Mouse (Mus musculus): ENCODE measurements at regions not wholly inside any gene's neighbourhood (a gene's known extent, or its start where the extent isn't known, plus 50 kb on each side); places are given as distances from the start of the nearest gene placed in this dataset.
A peak's percentile ranks its signal among the peaks of the same experiment; 100 is the strongest.

DNA sequence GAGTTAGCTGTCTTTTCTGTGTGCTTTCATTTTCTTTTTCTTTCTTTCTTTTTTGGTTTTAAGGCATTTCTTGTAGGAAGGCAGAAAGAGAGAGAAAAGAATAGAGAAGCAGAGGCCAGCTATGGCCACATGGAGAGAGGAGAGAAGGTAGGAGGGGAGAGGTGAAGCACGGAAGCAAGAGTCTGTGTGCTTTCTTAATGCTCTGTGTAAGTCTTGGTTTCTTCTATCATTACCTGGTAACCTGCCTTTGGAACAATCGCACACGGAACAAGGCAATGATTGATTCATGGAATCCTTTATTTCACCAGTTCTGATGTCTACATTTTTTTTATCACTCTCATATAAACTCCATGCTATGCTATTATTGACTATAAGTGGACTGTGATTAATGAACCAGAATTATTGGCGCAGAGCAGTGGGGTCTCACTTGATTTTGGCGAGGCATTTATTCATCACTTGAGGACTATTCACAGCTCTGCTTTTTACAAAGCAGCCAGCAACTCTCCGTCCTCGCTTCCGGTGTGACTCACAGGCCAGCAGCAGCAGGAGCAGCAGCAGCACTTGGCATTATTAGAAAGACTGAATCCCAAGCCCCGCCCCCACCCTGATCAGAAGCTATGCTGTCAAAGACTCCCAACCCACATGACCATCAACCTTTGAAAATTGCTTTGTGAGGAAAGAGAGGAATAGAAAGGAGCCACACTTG lies 97.6 kb downstream of the Plk2 start:
- no peak for ATAC-seq (ENCODE audit: insufficient number of reproducible peaks, low FRiP score)
- no peaks in the 10 kb centered on the region for H3K9me3 ChIP-seq (replicated peaks)
- no peak overlapping the region for H3K4me3 ChIP-seq
- no peak overlapping the region for H3K27ac ChIP-seq (ENCODE audit: poor library complexity, severe bottlenecking)
- no peaks in the 10 kb centered on the region for H3K27me3 ChIP-seq (replicated peaks)
- 52% methylated on average over 9 of the region's 9 CpGs for WGBS
- H3K4me2 ChIP-seq, result no peak overlapping the region
- H3K9ac ChIP-seq, result no peak overlapping the region
- H3K4me1 ChIP-seq (replicated peaks), result peaks cover 15% of the 10 kb centered on the region
- H3K36me3 ChIP-seq, result no peaks in the 10 kb centered on the region

DNA sequence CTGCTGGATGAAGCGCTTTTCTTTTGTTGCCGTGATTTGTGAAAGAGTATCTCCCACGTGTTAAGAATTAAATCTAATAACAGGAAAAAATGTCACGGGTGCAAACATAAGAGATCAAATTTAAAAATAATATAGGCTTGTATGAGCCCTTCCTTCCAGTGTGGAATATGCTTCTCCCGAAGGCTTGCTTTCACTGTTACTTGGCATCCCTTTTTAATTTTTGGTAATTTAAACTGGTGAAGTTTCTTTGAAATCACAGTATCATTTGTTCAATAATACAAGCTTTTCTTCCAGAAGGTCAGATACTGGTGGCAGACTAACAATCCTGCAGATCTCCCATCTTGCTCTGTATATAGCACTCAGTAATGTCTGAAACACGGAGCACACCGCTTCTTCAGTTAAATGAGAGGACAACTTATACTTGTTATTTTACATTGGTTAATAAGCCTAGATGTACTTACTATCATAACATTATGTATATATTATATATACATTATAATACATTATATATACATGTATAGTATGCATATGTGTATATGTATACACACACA lies 98.2 kb downstream of the Plk2 start:
- Histone ChIP-seq H3K27ac (ENCODE audit: poor library complexity, severe bottlenecking) (no peak overlapping the region), H3K27me3 (replicated peaks) (no peaks in the 10 kb centered on the region), H3K36me3 (no peaks in the 10 kb centered on the region), H3K4me3 (no peak overlapping the region), H3K4me1 (replicated peaks) (peaks cover 15% of the 10 kb centered on the region), H3K9me3 (replicated peaks) (no peaks in the 10 kb centered on the region), H3K9ac (no peak overlapping the region), H3K4me2 (no peak overlapping the region)
- ATAC-seq (ENCODE audit: insufficient number of reproducible peaks, low FRiP score), result no peak
- 86% methylated on average over 7 of the region's 7 CpGs for WGBS

DNA sequence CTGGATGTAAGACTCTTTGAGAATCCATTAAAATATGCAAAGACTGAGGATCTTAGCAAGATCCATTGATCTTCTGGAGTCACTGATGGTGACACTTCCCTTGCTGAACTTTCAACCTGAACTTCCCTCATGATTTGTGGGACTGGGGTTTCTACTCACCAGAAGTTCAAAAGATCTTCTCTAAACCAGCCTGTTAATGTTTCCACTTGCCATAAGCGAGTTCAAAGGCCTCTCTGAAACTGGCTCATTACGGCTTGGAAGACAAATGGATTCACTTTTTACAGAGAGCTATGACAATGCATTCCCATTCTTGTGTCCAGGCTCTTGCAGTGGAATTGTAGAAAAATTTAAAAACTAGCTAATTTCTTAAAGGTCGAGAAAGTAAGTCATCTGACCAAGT lies 102.6 kb downstream of the Plk2 start:
- Histone ChIP-seq H3K4me1 (replicated peaks) (peaks cover 7% of the 10 kb centered on the region), H3K27ac (ENCODE audit: poor library complexity, severe bottlenecking) (no peak overlapping the region), H3K9me3 (replicated peaks) (no peaks in the 10 kb centered on the region), H3K36me3 (no peaks in the 10 kb centered on the region), H3K4me2 (no peak overlapping the region), H3K9ac (no peak overlapping the region), H3K4me3 (no peak overlapping the region), H3K27me3 (replicated peaks) (no peaks in the 10 kb centered on the region)
- WGBS, result 82% methylated on average over 3 of the region's 3 CpGs
- no peak for ATAC-seq (ENCODE audit: insufficient number of reproducible peaks, low FRiP score)

DNA sequence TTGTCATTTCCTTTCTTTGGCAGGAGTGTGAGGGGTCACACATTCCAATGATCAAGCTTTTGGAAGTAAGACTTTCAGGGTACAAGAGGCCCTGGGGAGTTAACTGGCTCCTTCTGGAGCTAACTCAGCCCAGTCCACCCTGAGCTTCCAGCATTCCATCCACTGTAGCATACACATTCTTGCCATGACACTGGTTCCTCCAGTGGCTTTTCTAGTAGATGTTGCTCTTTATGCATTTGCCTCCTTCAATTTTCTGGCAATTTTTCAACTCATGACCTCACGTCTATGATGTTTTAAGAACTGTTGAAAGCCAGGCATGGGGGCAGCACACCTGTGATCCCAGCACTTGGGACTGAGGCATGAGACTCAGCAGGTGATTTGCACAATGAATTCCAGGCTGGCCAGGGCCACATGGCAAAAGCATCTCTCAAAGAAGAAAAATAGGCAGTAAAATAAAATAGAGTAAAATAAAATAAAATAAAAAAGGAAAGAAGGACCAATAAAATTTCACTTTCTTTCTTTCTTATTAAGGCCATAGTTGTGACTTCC lies 113.0 kb downstream of the Plk2 start:
- Histone ChIP-seq H3K4me1 (replicated peaks) (0 out of 2 replicates have a peak, but pooled peaks cover 4% of the 10 kb centered on the region), H3K27ac (ENCODE audit: poor library complexity, severe bottlenecking) (no peak overlapping the region), H3K4me2 (no peak overlapping the region), H3K27me3 (replicated peaks) (no peaks in the 10 kb centered on the region), H3K9ac (no peak overlapping the region), H3K4me3 (no peak overlapping the region), H3K36me3 (no peaks in the 10 kb centered on the region), H3K9me3 (replicated peaks) (0 out of 2 replicates have a peak, but pooled peaks cover 4% of the 10 kb centered on the region)
- WGBS, result 67% methylated on average over 1 of the region's 1 CpGs
- no peak for ATAC-seq (ENCODE audit: insufficient number of reproducible peaks, low FRiP score)

DNA sequence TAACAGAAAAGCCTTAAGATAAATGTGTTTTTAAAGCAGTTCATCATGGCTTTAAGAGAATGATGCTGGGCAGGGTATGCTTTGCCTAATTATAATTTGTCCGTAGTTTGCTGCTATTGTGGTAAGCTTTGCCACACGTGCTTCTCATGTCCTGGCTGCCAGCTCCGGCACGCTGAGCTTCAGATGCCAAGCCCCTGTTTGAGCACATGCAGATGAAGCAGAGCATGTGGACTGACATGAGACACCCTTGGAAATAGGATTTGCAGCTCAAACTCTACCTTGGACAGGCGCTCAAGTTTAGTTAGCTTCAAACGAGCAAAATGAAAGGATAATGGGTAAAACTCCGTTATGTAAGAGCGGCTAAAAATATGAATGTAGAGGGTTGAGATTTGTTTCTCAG lies 123.1 kb downstream of the Plk2 start:
- WGBS, result 82% methylated on average over 8 of the region's 8 CpGs

DNA sequence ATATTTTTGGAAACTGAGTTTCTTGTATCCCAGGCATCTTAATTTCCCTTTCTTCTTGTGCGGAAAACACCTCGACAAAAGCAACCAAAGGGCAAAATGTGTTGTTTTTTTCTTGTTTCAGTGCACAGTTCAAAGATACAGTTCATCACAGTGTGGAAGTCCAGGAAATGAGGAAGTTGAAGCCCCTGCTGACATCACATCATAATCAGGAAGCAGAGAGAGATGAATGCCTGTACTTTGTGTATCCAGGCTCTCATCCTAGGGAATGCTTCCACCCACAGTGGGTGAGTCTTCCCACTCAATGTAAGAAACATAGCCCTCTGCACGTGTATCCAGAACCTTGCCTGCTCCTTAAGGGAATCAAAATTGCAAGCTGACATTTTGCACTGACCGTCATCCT lies 128.1 kb downstream of the Plk2 start:
- no peak for ATAC-seq (ENCODE audit: insufficient number of reproducible peaks, low FRiP score)
- Histone ChIP-seq H3K27ac (ENCODE audit: poor library complexity, severe bottlenecking) (no peak overlapping the region), H3K4me3 (no peak overlapping the region), H3K4me1 (replicated peaks) (peaks cover 2% of the 10 kb centered on the region; the same call in 1 of the 2 replicates), H3K4me2 (no peak overlapping the region), H3K9me3 (replicated peaks) (no peaks in the 10 kb centered on the region), H3K27me3 (replicated peaks) (no peaks in the 10 kb centered on the region), H3K36me3 (no peaks in the 10 kb centered on the region), H3K9ac (no peak overlapping the region)
- WGBS, result 79% methylated on average over 4 of the region's 4 CpGs

More for the DNA sequence above, 123.1 kb downstream of the Plk2 start:
- Histone ChIP-seq H3K4me1 (replicated peaks) (peaks cover 2% of the 10 kb centered on the region; the same call in 1 of the 2 replicates), H3K9me3 (replicated peaks) (no peaks in the 10 kb centered on the region), H3K4me2 (no peak overlapping the region), H3K36me3 (no peaks in the 10 kb centered on the region), H3K27me3 (replicated peaks) (no peaks in the 10 kb centered on the region), H3K9ac (no peak overlapping the region), H3K4me3 (no peak overlapping the region), H3K27ac (ENCODE audit: poor library complexity, severe bottlenecking) (no peak overlapping the region)
- ATAC-seq (ENCODE audit: insufficient number of reproducible peaks, low FRiP score), result no peak

DNA sequence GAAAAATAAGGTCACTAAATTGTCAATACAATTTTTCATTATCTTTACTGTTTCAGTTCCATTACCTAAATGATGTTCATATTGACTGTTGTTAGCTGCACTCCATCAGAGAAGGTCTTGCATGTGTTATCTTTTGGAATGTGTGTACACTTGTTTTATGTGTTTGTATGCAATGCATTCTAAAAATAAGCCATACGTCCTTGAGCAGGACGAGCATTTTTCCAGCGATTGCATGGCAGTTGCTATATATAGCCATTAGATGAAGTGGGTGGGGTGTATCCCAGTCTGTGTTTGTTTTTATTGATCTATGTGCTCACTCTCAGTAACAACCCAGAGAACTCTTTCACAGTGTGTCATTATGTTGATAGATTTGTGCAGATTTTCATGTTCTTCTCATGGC lies 132.8 kb downstream of the Plk2 start:
- H3K27me3 ChIP-seq (replicated peaks), result no peaks in the 10 kb centered on the region
- WGBS, result 40% methylated on average over 3 of the region's 3 CpGs
- H3K9me3 ChIP-seq (replicated peaks), result no peaks in the 10 kb centered on the region
- H3K4me3 ChIP-seq, result no peak overlapping the region
- H3K36me3 ChIP-seq, result no peaks in the 10 kb centered on the region
- no peak overlapping the region for H3K27ac ChIP-seq (ENCODE audit: poor library complexity, severe bottlenecking)
- H3K9ac ChIP-seq, result no peak overlapping the region
- no peak overlapping the region for H3K4me2 ChIP-seq
- ATAC-seq (ENCODE audit: insufficient number of reproducible peaks, low FRiP score), result no peak
- peaks cover 4% of the 10 kb centered on the region for H3K4me1 ChIP-seq (replicated peaks)

DNA sequence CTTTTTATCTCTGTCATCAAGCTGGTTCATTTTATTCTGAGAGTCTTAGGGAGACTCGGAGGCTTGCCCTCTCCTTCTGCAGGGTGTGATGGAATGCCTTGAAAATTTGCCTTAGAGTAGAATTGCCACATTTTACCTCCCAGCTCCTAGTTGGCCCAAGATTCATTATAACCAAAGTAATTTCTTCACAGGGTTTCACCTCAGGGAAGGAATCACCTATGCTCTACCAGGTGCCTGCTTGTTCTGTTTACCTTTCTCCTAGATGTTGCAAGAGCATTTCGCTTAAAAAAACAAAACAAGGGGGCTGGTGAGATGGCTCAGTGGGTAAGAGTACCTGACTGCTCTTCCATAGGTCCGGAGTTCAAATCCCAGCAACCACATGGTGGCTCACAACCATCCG lies 134.8 kb downstream of the Plk2 start:
- ATAC-seq (ENCODE audit: insufficient number of reproducible peaks, low FRiP score), result no peak
- H3K9ac ChIP-seq, result no peak overlapping the region
- WGBS, result 82% methylated on average over 4 of the region's 4 CpGs
- no peaks in the 10 kb centered on the region for H3K36me3 ChIP-seq
- H3K27ac ChIP-seq (ENCODE audit: poor library complexity, severe bottlenecking), result no peak overlapping the region
- H3K4me2 ChIP-seq, result no peak overlapping the region
- no peak overlapping the region for H3K4me3 ChIP-seq
- H3K27me3 ChIP-seq (replicated peaks), result no peaks in the 10 kb centered on the region
- no peaks in the 10 kb centered on the region for H3K9me3 ChIP-seq (replicated peaks)
- H3K4me1 ChIP-seq (replicated peaks), result peaks cover 11% of the 10 kb centered on the region

DNA sequence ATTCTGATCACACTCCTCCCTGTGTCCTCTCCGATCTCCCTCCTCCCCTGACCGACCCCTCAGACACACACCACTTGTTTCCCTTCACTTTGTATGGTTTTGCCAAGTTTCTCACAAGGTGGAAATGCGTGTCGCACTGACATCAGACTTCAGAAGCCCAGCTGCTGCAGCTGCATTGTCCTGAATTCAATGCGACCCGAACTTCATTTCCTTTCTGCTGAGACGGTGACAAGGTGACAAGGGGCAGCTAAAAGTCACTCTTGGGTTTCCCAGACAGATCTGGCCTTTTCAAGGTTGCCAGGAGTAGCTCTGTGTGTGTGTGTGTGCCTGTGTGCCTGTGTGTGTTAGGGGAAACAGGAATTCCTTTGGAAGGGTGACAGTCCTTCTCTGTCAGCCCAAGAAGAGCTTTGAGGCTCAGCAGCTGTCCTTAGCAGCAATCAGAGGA lies 139.5 kb downstream of the Plk2 start:
- Histone ChIP-seq H3K36me3 (no peaks in the 10 kb centered on the region), H3K27me3 (replicated peaks) (no peaks in the 10 kb centered on the region), H3K9me3 (replicated peaks) (no peaks in the 10 kb centered on the region), H3K4me1 (replicated peaks) (peaks cover 37% of the 10 kb centered on the region), H3K4me2 (no peak overlapping the region), H3K27ac (ENCODE audit: poor library complexity, severe bottlenecking) (peak overlapping the region; percentile 58), H3K4me3 (no peak overlapping the region), H3K9ac (no peak overlapping the region)
- WGBS, result 25% methylated on average over 7 of the region's 7 CpGs
- peak; percentile 66 for ATAC-seq (ENCODE audit: insufficient number of reproducible peaks, low FRiP score)

DNA sequence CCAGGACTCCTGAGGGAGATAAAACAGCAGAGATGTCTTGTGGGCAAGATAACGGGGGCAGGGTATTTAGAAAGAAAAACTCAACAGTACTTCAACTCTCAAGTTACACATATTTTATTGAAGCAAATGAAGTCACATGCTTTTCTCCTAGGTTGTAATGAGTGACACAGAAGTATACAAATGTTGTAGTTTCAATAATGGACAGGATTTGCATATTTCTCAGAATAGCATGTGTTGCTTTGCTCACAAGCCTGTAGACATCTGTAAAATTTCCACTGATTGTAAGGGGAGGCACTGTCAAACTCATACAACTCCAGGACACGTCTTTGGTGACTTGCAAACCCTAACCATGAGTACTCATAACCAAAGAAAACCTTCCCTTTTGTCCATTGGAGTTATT lies 140.9 kb downstream of the Plk2 start:
- peaks cover 37% of the 10 kb centered on the region for H3K4me1 ChIP-seq (replicated peaks)
- no peak overlapping the region for H3K4me2 ChIP-seq
- no peaks in the 10 kb centered on the region for H3K36me3 ChIP-seq
- H3K4me3 ChIP-seq, result no peak overlapping the region
- 46% methylated on average over 2 of the region's 2 CpGs for WGBS
- ATAC-seq (ENCODE audit: insufficient number of reproducible peaks, low FRiP score), result no peak
- H3K9me3 ChIP-seq (replicated peaks), result no peaks in the 10 kb centered on the region
- no peak overlapping the region for H3K9ac ChIP-seq
- H3K27me3 ChIP-seq (replicated peaks), result no peaks in the 10 kb centered on the region
- no peak overlapping the region for H3K27ac ChIP-seq (ENCODE audit: poor library complexity, severe bottlenecking)

DNA sequence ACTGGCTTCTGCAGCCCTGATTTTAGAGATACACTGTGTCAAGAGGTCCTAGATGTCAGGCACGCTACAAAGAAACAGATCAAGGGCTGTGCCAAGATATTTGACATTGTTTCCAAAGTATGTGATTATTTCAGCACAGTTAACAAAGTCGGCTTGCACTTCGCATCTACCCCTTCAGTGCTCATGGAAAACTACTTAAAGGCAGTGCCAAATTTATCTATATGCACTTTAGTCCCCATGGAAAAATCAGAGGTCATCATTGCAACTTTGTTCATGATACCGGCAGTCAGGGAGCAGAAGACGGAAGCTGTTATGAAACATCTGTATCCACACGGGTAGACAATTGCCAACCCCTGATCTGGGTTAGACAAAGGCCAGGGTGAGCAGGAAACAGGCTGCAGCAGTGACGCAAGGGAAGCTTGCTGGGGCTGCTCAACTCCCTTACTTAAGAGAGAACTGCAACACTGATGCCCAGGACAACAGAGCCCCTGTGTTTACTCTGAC lies 143.2 kb downstream of the Plk2 start:
- peak overlapping the region; percentile 78 for H3K27ac ChIP-seq (ENCODE audit: poor library complexity, severe bottlenecking)
- H3K4me1 ChIP-seq (replicated peaks), result peaks cover 37% of the 10 kb centered on the region
- ATAC-seq (ENCODE audit: insufficient number of reproducible peaks, low FRiP score), result peak; percentile 87
- H3K4me2 ChIP-seq, result peak overlapping the region; percentile 29
- no peaks in the 10 kb centered on the region for H3K9me3 ChIP-seq (replicated peaks)
- no peak overlapping the region for H3K4me3 ChIP-seq
- H3K9ac ChIP-seq, result no peak overlapping the region
- H3K27me3 ChIP-seq (replicated peaks), result no peaks in the 10 kb centered on the region
- WGBS, result 7% methylated on average over 7 of the region's 7 CpGs
- no peaks in the 10 kb centered on the region for H3K36me3 ChIP-seq
